Mouse (Mus musculus) CH12.LX (cell line): ENCODE measurements around the gene Dcxr. TPM values are rescaled to one million over a fixed set of nuclear protein-coding genes. Genes with fewer than 3 reads are reported as not detected.

Source experiments
- DNase-seq: peaks from one replicate; pipeline ENCODE4 v3.0.0-alpha.2; 2013; ENCODE audit errors: extremely low read depth
- H3K27ac ChIP-seq: 2 replicates; pipeline ENCODE4 v1.5.1; 2012; ENCODE audit warnings: low read depth, mild to moderate bottlenecking, control low read depth, moderate library complexity; ENCODE audit not compliant: insufficient read depth
- H3K27me3 ChIP-seq: replicated peaks from 2 replicates; pipeline ENCODE3; 2012; ENCODE audit warnings: inconsistent platforms
- H3K36me3 ChIP-seq, 2 experiments: replicated peaks in 1 of 2; 2 replicates each; pipeline versions ENCODE3 to v1.6.1; 2012; ENCODE audit warnings: inconsistent platforms in 1 of 2, low read length in 1 of 2, mild to moderate bottlenecking in 1 of 2, mixed read lengths in 1 of 2, moderate library complexity in 1 of 2; ENCODE audit not compliant: control insufficient read depth in 1 of 2, insufficient read depth in 1 of 2
- H3K4me1 ChIP-seq, 2 experiments: 2 replicates each; pipeline ENCODE4 v1.6.1; 2012; ENCODE audit warnings: inconsistent platforms in 1 of 2, moderate library complexity in 1 of 2; ENCODE audit not compliant: insufficient read depth in 2 of 2, control insufficient read depth in 1 of 2
- H3K4me2 ChIP-seq: 2 replicates; pipeline ENCODE4 v1.6.1; 2012; ENCODE audit warnings: low read depth, mild to moderate bottlenecking, control low read depth; ENCODE audit not compliant: poor library complexity, insufficient read depth, severe bottlenecking
- H3K4me3 ChIP-seq, 3 experiments: fragments of 150-350 bp in 1 of 3; sonication (generic) in 1 of 3; replicated peaks in 1 of 3; 2 replicates each; pipeline versions ENCODE3 to v1.5.1; 2011 to 2012; ENCODE audit warnings: low read depth in 2 of 3, low read length in 2 of 3, mild to moderate bottlenecking in 2 of 3, moderate library complexity in 2 of 3, control low read depth in 1 of 3, improper control_type of control experiment in 1 of 3, inconsistent platforms in 1 of 3, mixed read lengths in 1 of 3; ENCODE audit not compliant: poor library complexity in 1 of 3
- H3K79me2 ChIP-seq: replicated peaks from 2 replicates; pipeline ENCODE4 v1.6.1; 2012; ENCODE audit warnings: mild to moderate bottlenecking, moderate library complexity; ENCODE audit not compliant: control insufficient read depth, poor library complexity, insufficient read depth, severe bottlenecking; ENCODE audit errors: extremely low read depth
- H3K9ac ChIP-seq: 2 replicates; pipeline ENCODE4 v1.6.1; 2012; ENCODE audit warnings: low read depth, mild to moderate bottlenecking, control low read depth, moderate library complexity; ENCODE audit not compliant: insufficient read depth
- H3K9me3 ChIP-seq: replicated peaks from 2 replicates; pipeline ENCODE3; 2012; ENCODE audit warnings: low read length, inconsistent platforms, mixed read lengths
- CHD1 ChIP-seq: IDR thresholded peaks from 2 replicates; pipeline ENCODE4 v1.6.1; 2012; ENCODE audit warnings: low read depth, low read length, improper control_type of control experiment, inconsistent platforms
- CHD2 ChIP-seq: IDR thresholded peaks from 2 replicates; pipeline ENCODE4 v1.6.1; 2011; ENCODE audit warnings: low read length, improper control_type of control experiment
- E2F4 ChIP-seq: IDR thresholded peaks from 2 replicates; pipeline ENCODE4 v1.6.1; 2011; ENCODE audit warnings: low read depth, low read length, improper control_type of control experiment; ENCODE audit not compliant: insufficient replicate concordance
- GABPA ChIP-seq: IDR thresholded peaks from 2 replicates; pipeline ENCODE4 v1.6.1; 2012; ENCODE audit warnings: low read depth, low read length, improper control_type of control experiment, inconsistent platforms; ENCODE audit not compliant: insufficient replicate concordance
- HCFC1 ChIP-seq: IDR thresholded peaks from 2 replicates; pipeline ENCODE4 v1.6.1; 2012; ENCODE audit warnings: low read depth, mild to moderate bottlenecking, inconsistent platforms, low read length, improper control_type of control experiment
- JUN ChIP-seq: IDR thresholded peaks from 2 replicates; pipeline ENCODE4 v1.6.1; 2011; ENCODE audit warnings: low read depth, mild to moderate bottlenecking, low read length, improper control_type of control experiment, moderate library complexity; ENCODE audit not compliant: insufficient read depth
- JUND ChIP-seq: conservative IDR thresholded peaks from 2 replicates; pipeline ENCODE4 v1.6.1; 2011; ENCODE audit warnings: low read depth, low read length, improper control_type of control experiment
- MXI1 ChIP-seq: IDR thresholded peaks from 2 replicates; pipeline ENCODE4 v1.6.1; 2011; ENCODE audit warnings: mild to moderate bottlenecking, low read depth, low read length, improper control_type of control experiment
- MYC ChIP-seq: IDR thresholded peaks from 2 replicates; pipeline ENCODE4 v1.6.1; 2011; ENCODE audit warnings: low read depth, mild to moderate bottlenecking, improper control_type of control experiment, low read length
- NRF1 ChIP-seq: IDR thresholded peaks from 2 replicates; pipeline ENCODE4 v1.6.1; 2014; ENCODE audit warnings: low read depth, mild to moderate bottlenecking, inconsistent platforms, low read length, improper control_type of control experiment, moderate library complexity
- POLR2A ChIP-seq: IDR thresholded peaks from 2 replicates; pipeline ENCODE4 v1.6.1; 2011; ENCODE audit warnings: low read depth, mild to moderate bottlenecking, improper control_type of control experiment, low read length
- RCOR1 ChIP-seq: conservative IDR thresholded peaks from 2 replicates; pipeline ENCODE4 v1.6.1; 2012; ENCODE audit warnings: low read depth, mild to moderate bottlenecking, inconsistent platforms, low read length, improper control_type of control experiment
- SIN3A ChIP-seq: IDR thresholded peaks from 2 replicates; pipeline ENCODE4 v1.6.1; 2012; ENCODE audit warnings: low read length, improper control_type of control experiment, inconsistent platforms
- SMC3 ChIP-seq: IDR thresholded peaks from 2 replicates; pipeline ENCODE4 v1.6.1; 2011; ENCODE audit warnings: low read depth, low read length, improper control_type of control experiment
- TCF12 ChIP-seq: IDR thresholded peaks from 2 replicates; pipeline ENCODE4 v1.6.1; 2014; ENCODE audit warnings: low read depth, mild to moderate bottlenecking, inconsistent platforms, low read length, improper control_type of control experiment
- USF2 ChIP-seq: conservative IDR thresholded peaks from 2 replicates; pipeline ENCODE4 v1.6.1; 2011; ENCODE audit warnings: low read depth, low read length, improper control_type of control experiment
- ZKSCAN1 ChIP-seq: IDR thresholded peaks from 2 replicates; pipeline ENCODE4 v1.6.1; 2012; ENCODE audit warnings: low read depth, inconsistent platforms, low read length, improper control_type of control experiment, borderline replicate concordance
- ZMIZ1 ChIP-seq: IDR thresholded peaks from 2 replicates; pipeline ENCODE4 v1.6.1; 2012; ENCODE audit warnings: low read depth, mild to moderate bottlenecking, inconsistent platforms, low read length, improper control_type of control experiment
- ZNF384 ChIP-seq: IDR thresholded peaks from 2 replicates; pipeline ENCODE4 v1.6.1; 2012; ENCODE audit warnings: low read depth, low read length, improper control_type of control experiment, inconsistent platforms
- dilution Hi-C: fragments of 300-500 bp; cut with MboI; formaldehyde crosslinking; loops from 2 replicates; pipeline ENCODE4 v1.14.3; 2020; ENCODE audit warnings: low sequenced_read_pairs; ENCODE audit not compliant: extremely low pct_unique_long_range_greater_than_20kb, extremely low pct_ligation_motif_present
- in situ Hi-C: fragments of 300-500 bp; cut with MboI; formaldehyde crosslinking; loops from 3 replicates; pipeline ENCODE4 v1.14.3; 2019; ENCODE audit warnings: low sequenced_read_pairs, low pct_ligation_motif_present, low pct_unique_long_range_greater_than_20kb, mixed read lengths
- polyA plus RNA-seq: library from polyadenylated mRNA; unstranded; fragments of >175 nt; gene quantifications from 2 replicates; pipeline ENCODE4 v1.2.1, GENCODE M21; 2012; ENCODE audit warnings: low read depth; ENCODE audit not compliant: insufficient read length
- total RNA-seq, 2 experiments: library from RNA; depleted of rRNA; stranded (reverse); fragments of 300-350 nt in 1 of 2; fragments of >200 nt in 1 of 2; gene quantifications; 2 replicates each; pipeline ENCODE4 v1.2.3; 2012 to 2014

Gene Dcxr
- total and polyA plus RNA-seq, 3 experiments: 23.3 to 74.7 (median 24.1) TPM

- dilution Hi-C loops (no loop called here), in situ Hi-C loops (no loop called here)
- H3K27me3 ChIP-seq: no peaks in the 10 kb centered on the region
- H3K79me2 ChIP-seq: no peaks in the 10 kb centered on the region
- no peak for TF ChIP-seq TCF12
- TF ChIP-seq ZNF384: no peak
- TF ChIP-seq MYC: no peak
- no peak for TF ChIP-seq CHD1
- TF ChIP-seq CHD2: no peak
- TF ChIP-seq SMC3: no peak
- no peak for TF ChIP-seq ZKSCAN1
- no peak for TF ChIP-seq SIN3A
- TF ChIP-seq NRF1: no peak
- no peak for TF ChIP-seq RCOR1
- TF ChIP-seq MXI1: no peak
- TF ChIP-seq POLR2A: no peak
- no peak for TF ChIP-seq JUND
- TF ChIP-seq E2F4: no peak
- TF ChIP-seq ZMIZ1: no peak
- TF ChIP-seq HCFC1: no peak
- no peak overlapping the region for H3K27ac ChIP-seq
- DNase-seq: no peak
- no peak overlapping the region for H3K9ac ChIP-seq
- H3K4me2 ChIP-seq: no peak overlapping the region
- H3K4me1 ChIP-seq: peaks cover 17 to 47% of the 10 kb centered on the region in 2 experiments
- peaks cover 32 to 73% of the 10 kb centered on the region in 2 experiments for H3K36me3 ChIP-seq
- H3K4me3 ChIP-seq: no peak overlapping the region
- no peaks in the 10 kb centered on the region for H3K9me3 ChIP-seq
These were observed 17.5 kb downstream of the Dcxr start for GRCm38 (mm10) chr11:120709551-120709950.

- Histone ChIP-seq H3K9ac (no peak overlapping the region), H3K27me3 (no peaks in the 10 kb centered on the region), H3K79me2 (no peaks in the 10 kb centered on the region), H3K27ac (no peak overlapping the region), H3K4me3 (no peak overlapping the region), H3K36me3 (peaks cover 39 to 88% of the 10 kb centered on the region in 2 experiments), H3K9me3 (no peaks in the 10 kb centered on the region), H3K4me1 (peaks cover 17 to 43% of the 10 kb centered on the region in 2 experiments), H3K4me2 (0 out of 2 replicates have a peak overlapping the region, but pooled peaks have one; percentile 1)
- in situ Hi-C loops (no loop called here), dilution Hi-C loops (no loop called here)
- no peak for DNase-seq
- TF ChIP-seq ZMIZ1 (no peak), ZNF384 (no peak), RCOR1 (no peak), USF2 (no peak), GABPA (no peak), POLR2A (no peak), TCF12 (no peak), JUN (no peak)
These were observed 19.1 kb downstream of the Dcxr start for GRCm38 (mm10) chr11:120707969-120708368.
